Mouse (Mus musculus) ovary, postnatal 10 days (tissue): Measurements from ENCODE around the gene Rbp1.

Experiments
- DNase-seq: peaks from one replicate; pipeline ENCODE4 v3.0.0; 2022; ENCODE audit warnings: low spot score

Rbp1 gene

DNA sequence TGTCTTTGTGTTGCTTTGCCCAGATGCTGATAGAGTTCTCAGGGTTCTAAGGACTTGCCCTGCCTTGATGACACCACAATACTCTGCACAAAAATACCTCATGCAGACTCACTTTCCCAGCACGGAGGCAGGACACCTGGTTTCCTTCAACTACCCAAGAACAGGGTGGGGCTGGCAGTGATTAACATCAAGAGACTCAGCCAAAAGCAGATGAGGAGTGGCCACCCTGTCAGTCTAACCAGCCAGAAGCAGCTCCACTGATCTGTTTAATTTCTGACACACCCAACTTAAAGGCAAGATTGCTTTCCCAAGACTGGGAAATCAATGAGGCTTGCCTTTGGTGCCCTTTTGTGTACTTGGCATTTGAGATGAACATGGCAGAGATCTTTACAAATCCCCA is 70.1 kb downstream of the Rbp1 start:
- DNase-seq: no peak
